Mouse (Mus musculus) thymus, postnatal 14 days (tissue): ENCODE measurements around the gene Srgap2.

Experiments used
- DNase-seq: peaks from one replicate; pipeline ENCODE4 v3.0.0; 2021

Srgap2 gene

GRCm38 (mm10) chr1:131400844-131401243 is 126.3 kb downstream of the Srgap2 start:
- DNase-seq = no peak

- DNase-seq = no peak
Observed at GRCm38 (mm10) chr1:131398181-131398580, 129.0 kb downstream of the Srgap2 start.

DNA sequence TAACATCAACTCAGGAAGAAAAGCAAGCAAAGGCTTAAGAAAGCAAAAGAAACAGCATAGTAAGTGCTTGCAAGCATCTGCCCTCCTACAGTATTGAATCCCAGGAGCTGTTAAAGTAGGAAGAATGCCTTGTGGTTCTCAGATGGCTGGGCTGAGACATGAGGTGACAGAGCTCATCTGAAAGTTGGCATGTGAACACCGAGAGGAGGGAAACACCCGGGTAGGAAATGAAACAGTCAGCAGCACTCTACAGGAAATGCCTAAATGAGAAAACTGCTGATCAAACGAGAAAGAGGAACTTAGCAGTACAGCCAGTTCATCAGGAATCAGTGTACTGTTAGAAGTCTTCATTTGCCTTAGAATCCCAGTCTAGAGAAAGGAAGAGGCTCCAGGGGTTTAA is 142.7 kb downstream of the Srgap2 start:
- DNase-seq = peak; percentile 52

DNA sequence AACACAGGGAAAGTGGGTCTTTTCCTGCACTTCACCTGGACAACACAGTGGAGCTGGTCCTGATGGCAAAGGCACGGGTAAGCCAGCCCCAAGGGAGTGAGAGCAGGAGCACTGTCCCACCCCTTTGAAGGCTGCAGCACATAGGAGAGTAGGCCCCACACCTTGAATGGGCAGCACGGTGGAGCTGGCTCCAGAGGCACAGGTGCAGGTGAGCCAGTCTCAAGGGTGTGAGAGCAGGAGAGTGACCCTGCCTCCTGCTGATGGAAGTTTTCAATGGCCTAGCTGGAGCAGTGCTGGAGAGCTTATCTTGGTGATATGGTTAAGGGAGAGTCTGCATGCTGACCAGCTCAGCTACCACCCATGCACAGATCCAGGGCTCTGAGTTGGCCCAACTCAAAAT is 145.0 kb downstream of the Srgap2 start:
- no peak for DNase-seq

DNA sequence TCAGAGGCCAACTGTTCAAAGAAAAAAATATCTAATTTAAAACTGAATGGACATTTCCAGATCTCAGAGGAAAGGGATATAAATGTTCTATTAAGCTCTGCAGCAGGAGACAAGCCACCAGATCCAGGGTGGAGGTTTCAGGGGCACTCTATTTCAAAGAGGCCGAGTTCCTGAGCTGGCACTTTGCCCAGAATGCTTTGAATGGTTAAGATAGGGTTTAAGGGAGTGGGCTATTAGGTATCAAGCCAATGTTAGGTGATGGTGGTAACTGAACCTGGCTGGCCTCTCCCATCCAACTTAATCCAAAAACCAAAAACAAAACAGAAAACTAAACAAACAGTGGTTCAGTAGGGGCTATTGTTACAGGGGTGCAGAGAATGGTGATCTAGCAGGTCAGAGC is 146.9 kb downstream of the Srgap2 start:
- DNase-seq = no peak

DNA sequence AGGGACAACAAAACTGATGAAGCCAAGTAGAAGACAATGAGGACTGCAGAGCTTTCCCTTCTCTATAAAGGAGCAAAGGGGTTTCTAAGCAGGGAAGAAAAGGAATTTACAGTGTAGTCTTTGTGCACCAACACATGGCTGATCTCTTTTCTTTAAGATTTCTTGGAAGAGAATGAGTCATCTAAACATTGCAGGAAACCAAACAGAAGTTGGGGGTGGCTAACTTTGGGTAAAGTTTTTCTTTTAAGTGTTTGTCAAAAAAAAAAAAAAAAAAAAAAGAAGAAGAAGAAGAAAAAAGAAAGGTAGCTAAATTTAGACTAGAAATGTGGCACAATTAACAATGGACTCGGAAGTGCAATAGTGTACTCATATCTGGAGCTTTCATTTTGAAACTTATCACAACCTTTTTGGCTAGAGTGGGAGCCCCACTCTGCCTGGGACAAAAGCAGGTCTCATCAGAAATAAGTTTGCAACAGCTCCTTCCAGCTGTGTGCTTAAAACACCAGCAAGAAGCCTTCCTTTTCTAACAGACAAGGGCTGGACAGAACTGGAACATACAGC is 148.2 kb downstream of the Srgap2 start:
- no peak for DNase-seq

DNA sequence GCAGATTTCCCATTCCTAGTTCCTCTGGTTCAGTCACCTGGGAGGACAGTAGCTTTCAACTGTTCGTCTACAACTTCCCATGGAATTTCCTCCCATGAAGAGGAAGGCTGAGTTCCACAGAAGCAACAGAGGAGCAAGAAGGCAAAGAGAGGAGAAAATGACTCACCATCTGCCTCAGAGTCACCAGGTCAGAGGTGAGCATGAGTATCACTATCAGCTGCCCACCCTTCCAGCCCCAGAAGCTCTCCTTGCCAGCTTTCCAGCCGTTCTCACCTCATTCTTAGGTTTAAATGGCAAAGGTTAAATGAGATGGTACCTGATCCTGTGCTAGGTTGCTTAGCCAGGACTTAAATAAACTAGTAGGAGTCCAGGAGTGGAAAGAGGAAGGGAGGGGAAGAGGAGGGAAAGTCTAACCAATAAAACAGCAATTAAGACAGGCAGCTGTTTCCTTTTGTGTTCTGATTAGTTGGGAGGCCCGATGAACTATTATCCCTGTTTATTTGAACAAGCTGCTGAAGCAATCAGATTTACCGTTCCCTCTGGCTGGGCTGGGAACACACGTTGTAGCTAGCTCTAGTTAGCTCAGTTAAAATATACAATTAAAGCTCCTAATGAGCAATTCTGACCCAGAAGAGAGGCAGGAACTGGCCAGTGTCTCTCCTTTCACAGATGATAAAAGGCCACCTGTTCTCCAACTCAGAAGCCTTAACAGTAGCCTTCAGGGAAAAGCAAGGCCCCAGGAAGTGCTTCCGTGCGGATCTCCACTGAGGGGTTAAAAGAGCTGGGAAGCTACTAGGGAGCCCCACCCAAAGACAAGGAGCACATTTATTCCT is 148.9 kb downstream of the Srgap2 start:
- DNase-seq = no peak

- DNase-seq = peak; percentile 20
Observed at GRCm38 (mm10) chr1:131365832-131366231, 161.3 kb downstream of the Srgap2 start.

DNA sequence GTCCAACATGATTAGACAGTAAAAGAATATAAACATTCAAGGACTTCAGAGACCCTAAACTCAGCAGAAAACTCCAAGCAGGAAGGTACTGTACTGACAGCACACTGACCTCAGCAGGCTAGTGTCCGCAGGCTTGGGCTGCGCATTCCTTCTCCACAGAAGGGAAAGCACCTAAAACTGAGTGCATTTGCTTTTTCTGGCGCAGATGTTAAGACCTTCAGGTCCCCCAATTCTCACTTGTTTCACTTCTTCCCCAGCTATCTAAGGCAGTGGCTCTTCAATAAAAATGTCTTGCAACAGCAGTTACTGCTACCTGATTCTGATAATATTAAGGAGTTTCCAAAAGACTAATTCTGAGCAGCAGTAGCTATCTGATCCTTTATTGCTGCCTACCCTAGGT is 162.7 kb downstream of the Srgap2 start:
- no peak for DNase-seq

- no peak for DNase-seq
Observed at GRCm38 (mm10) chr1:131363887-131364286, 163.3 kb downstream of the Srgap2 start.

- DNase-seq = peak; percentile 26
Observed at GRCm38 (mm10) chr1:131362089-131362488, 165.1 kb downstream of the Srgap2 start.

- DNase-seq = no peak
Observed at GRCm38 (mm10) chr1:131360800-131361199, 166.4 kb downstream of the Srgap2 start.

- no peak for DNase-seq
Observed at GRCm38 (mm10) chr1:131359609-131360008, 167.5 kb downstream of the Srgap2 start.

DNA sequence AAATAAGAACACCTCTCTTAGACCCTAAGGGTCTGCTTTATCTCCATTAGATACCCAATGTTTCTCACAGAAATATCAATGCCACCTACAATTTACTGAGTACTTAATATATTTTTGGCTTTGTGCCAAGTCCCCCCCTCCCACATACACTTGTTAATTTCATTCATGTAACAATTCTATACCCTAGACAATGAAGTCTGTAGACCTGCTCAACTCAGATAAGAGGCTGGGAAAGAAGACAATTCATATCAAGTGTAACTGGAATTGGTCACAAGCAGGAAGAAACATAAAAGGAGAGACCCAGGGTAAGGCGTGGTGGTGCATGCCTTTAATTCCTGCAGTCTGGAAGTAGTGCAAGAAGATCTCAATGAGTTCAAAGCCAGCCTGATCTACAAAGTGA is 169.9 kb downstream of the Srgap2 start:
- no peak for DNase-seq

GRCm38 (mm10) chr1:131351436-131351835 is 175.7 kb downstream of the Srgap2 start:
- DNase-seq = no peak

DNA sequence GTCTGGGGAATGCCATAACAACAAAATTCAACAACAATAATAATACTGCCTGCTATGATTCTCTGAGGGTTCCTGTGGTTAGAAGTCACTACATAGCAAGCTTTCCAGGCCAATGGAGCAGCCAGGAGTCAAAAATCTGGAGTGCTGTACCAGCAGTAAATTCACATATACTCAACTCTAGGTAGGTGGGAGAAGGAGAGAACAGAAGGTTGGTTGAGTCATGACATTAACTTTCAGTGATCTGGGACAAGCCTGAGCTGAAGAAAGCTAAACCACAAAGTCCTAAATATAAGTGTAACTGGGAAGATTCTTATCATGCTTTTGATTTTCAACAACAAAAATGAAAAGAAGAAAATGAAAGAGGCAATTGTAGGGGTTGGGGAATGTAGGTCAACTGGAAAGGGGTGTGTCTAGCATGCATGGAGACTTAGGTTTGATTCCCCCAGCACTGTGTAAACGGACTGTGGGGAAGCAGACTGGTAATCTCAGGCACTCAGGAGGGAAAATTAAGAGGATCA is 177.1 kb downstream of the Srgap2 start:
- peak; percentile 29 for DNase-seq

- no peak for DNase-seq
Observed at GRCm38 (mm10) chr1:131347708-131348107, 179.4 kb downstream of the Srgap2 start.

GRCm38 (mm10) chr1:131346916-131347555 is 180.1 kb downstream of the Srgap2 start:
- DNase-seq = no peak

DNA sequence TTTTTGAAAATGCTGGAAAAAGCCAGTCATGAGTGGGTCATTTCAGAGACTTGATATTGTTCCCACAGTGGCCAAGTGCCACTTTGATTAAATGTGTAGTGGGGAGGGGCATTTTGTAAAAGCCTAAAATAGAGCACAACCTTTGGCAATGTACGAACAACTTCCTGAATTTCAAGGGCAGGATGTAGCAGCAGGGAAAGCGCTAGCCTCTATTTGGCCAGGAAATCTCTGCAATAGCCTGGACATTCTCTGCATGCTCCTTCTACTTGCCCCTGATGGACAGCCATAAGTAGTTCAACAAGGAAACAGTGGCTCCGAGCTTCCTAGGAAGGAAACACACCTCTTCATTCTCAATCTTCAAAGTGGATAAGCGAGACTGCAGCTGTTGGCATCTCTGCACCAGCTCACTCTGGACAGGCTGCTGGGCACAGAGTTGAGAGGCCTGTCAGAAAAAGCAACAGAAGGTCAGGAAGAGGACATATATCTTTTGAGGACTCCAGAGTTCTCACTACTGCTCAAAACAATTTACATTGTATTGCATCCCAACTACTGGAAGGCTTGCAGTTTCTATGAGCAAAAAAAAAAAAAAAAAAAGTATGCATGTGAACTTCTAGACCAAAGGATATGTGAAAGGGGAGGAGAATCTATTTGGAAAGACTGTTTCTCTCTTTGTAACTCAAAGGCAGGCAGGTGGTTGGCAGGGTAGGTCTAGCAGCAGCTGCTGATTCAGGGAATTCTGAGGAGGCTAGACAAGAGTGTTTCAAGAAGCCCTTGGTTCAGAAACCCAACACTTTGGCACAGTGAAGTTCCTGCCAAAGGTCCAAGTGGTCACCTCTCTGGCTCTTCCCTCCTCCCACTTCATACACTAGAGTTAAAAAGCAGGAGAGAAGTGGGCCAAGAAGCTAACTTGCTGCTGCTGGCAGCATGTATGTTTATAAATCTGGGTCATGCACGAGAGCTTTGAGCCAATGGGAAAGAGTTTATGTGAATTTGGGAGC is 181.4 kb downstream of the Srgap2 start:
- no peak for DNase-seq

- DNase-seq = peak; percentile 16
Observed at GRCm38 (mm10) chr1:131344691-131345090, 182.5 kb downstream of the Srgap2 start.

GRCm38 (mm10) chr1:131336017-131336416 is 191.1 kb downstream of the Srgap2 start:
- no peak for DNase-seq

GRCm38 (mm10) chr1:131335604-131336003 is 191.5 kb downstream of the Srgap2 start:
- DNase-seq = no peak

DNA sequence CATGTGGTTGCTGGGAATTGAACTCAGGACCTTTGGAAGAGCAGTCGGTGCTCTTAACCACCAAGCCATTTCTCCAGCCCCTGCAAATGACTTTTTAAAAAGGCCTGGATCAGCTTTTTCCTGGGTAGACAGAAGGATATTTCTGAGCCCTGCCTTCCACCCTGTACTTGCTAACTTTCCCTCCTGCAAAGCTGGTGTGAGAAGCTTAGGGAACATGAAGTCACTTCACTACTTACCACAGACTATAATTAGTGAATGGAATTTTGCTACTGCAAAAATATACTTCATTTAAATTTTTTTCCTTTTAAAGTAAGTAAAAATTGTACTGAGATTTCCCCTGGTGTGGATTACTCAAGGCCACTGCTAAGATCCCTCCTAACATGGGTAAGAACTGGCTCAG is 196.0 kb downstream of the Srgap2 start:
- DNase-seq = no peak
